Mouse (Mus musculus): ENCODE measurements around the gene Tnfrsf4. TPM values are rescaled to one million over a fixed set of nuclear protein-coding genes. Genes with fewer than 3 reads are reported as not detected.
A peak's percentile ranks its signal among the peaks of the same experiment; 100 is the strongest.

Tnfrsf4 gene
- 4.9 and 5.2 TPM in 2 replicates for polyA plus RNA-seq (2015; fragmentation: Nextera tagmentation; extraction: Ambion mirVana)

DNA sequence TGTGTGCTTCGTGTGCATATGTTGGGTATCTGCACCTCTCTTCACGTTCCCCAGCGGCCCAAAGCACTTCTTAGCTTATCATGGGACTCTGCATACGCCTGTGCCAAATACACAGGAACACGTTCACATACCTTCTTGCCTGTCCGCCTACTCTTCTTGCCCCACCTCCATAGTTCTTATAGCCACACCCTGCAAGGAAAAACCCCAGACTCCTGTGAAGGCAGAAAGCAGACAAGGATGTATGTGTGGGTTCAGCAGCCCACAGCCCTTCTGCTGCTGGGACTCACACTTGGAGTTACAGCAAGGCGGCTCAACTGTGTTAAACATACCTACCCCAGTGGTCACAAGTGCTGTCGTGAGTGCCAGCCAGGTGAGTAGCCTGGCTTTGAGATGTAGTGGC lies at the start of gene Tnfrsf4:
Gene Tnfrsf4 (plus strand): TSS at position 207 of the 400 bp plus-strand sequence.
- Histone ChIP-seq H3K36me3 (ENCODE audit: insufficient read depth, low read length) (peaks cover 22% of the 10 kb centered on the region), H3K9ac (replicated peaks; ENCODE audit: low read depth) (no peak within 1 kb of the TSS), H3K4me3 (ENCODE audit: low read depth, low read length) (no peak within 1 kb of the TSS), H3K27me3 (replicated peaks; ENCODE audit: insufficient read depth, low read length) (no peaks in the 10 kb centered on the region), H3K4me1 (ENCODE audit: insufficient read depth, low read depth, low read length) (no peaks in the 10 kb centered on the region), H3K27ac (ENCODE audit: low read length) (0 out of 2 replicates have a peak within 1 kb of the TSS, but pooled peaks have one; percentile 14), H3K9me3 (ENCODE audit: low read length) (no peaks in the 10 kb centered on the region), H3K4me2 (replicated peaks; ENCODE audit: low read depth, low read length) (0 out of 2 replicates have a peak within 1 kb of the TSS, but pooled peaks have one; percentile 14)
- DNase-seq (ENCODE audit: low spot score) (peak; percentile 37), ATAC-seq (peak; percentile 84)
- WGBS: 59% methylated on average over 8 of the region's 8 CpGs
- TF ChIP-seq EP300 (IDR thresholded peaks at IDR 0.05) (no peak), CTCF (IDR thresholded peaks at IDR 0.05) (no peak)

DNA sequence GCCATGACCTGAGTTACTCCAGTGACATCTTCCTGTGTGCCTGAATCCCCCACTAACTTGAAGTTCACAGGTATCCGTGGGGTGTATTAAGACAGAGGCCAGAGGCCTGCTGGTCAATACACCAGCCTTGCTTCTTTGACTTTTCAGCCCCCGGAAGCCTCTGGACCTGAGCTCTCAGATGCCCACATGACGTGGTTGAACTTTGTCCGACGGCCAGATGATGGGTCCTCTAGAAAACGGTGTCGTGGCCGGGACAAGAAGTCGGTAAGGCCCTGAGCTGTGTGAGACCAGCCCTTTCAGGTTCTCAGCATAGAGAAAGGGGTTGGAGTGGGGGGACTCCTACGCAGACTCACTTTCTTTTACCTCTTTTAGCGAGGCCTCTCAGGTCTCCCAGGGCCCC lies 49.2 kb upstream of the Tnfrsf4 start:
- TF ChIP-seq EP300 (IDR thresholded peaks at IDR 0.05) (no peak), CTCF (IDR thresholded peaks at IDR 0.05) (no peak)
- Histone ChIP-seq H3K4me2 (replicated peaks; ENCODE audit: low read depth, low read length) (no peak overlapping the region), H3K4me1 (ENCODE audit: insufficient read depth, low read depth, low read length) (peaks cover 8% of the 10 kb centered on the region; the same call in 1 of the 2 replicates), H3K36me3 (ENCODE audit: insufficient read depth, low read length) (peaks cover 6% of the 10 kb centered on the region; the same call in 1 of the 2 replicates), H3K9me3 (ENCODE audit: low read length) (no peaks in the 10 kb centered on the region), H3K9ac (replicated peaks; ENCODE audit: low read depth) (no peak overlapping the region), H3K4me3 (ENCODE audit: low read depth, low read length) (no peak overlapping the region), H3K27me3 (replicated peaks; ENCODE audit: insufficient read depth, low read length) (no peaks in the 10 kb centered on the region), H3K27ac (ENCODE audit: low read length) (no peak overlapping the region)
- DNase-seq (ENCODE audit: low spot score) (no peak), ATAC-seq (no peak)
- 88% methylated on average over 11 of the region's 11 CpGs for WGBS

DNA sequence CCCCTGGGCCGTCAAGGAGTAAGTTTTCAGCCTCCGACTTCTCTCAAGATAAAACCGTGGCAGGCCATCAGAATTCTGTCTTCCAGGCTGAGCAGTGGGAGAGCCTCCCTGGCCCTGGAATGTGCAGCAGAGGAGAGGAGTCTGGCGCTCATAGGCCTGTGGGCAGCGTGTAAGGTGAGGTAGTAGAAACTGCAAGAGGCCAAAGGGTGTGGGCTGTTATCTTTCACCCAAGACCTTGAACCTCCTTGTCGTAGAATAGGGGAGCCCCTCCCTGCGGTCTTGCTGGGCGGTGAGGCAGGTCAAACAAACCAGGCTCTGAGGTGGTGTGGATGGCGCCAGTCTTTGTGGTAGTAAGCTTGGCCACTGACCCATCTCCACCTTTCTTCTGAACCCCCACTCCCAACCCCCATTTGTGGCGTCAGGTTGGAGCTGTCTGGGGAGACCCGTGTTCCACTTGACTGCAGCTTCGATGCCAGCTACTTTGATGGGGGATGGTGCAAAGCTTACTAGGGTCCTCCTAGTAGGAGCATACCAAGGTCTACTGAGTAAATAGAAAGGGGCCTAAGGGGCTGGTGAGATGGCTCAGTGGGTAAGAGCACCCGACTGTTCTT lies 44.5 kb upstream of the Tnfrsf4 start:
- Histone ChIP-seq H3K4me2 (replicated peaks; ENCODE audit: low read depth, low read length) (no peak overlapping the region), H3K27ac (ENCODE audit: low read length) (no peak overlapping the region), H3K36me3 (ENCODE audit: insufficient read depth, low read length) (peaks cover 6% of the 10 kb centered on the region; the same call in 1 of the 2 replicates), H3K4me3 (ENCODE audit: low read depth, low read length) (no peak overlapping the region), H3K9me3 (ENCODE audit: low read length) (no peaks in the 10 kb centered on the region), H3K27me3 (replicated peaks; ENCODE audit: insufficient read depth, low read length) (no peaks in the 10 kb centered on the region), H3K9ac (replicated peaks; ENCODE audit: low read depth) (no peak overlapping the region), H3K4me1 (ENCODE audit: insufficient read depth, low read depth, low read length) (no peaks in the 10 kb centered on the region)
- WGBS: 70% methylated on average over 13 of the region's 13 CpGs
- DNase-seq (ENCODE audit: low spot score): no peak
- no peak for ATAC-seq
- TF ChIP-seq EP300 (IDR thresholded peaks at IDR 0.05): no peak
- no peak for TF ChIP-seq CTCF (IDR thresholded peaks at IDR 0.05)

DNA sequence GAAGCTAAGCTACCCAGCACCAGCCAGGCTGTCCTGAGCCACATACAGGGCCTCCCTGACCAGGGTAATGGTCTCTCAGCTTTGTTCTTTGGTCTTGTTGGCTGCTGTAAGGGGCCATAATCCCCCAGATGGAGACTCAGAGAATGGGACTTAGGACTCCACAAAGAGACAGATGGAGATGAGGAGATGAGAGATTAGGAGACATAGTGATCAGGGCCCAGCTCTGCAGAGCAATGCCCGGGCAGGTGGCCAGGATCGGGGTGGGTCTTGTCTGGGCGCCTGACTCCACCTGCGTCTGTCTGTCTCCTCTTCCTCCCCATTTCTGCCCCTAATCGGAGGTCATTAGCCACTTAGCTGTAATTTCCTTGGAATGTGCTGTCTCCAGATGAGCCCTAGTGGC lies 43.4 kb upstream of the Tnfrsf4 start:
- Histone ChIP-seq H3K27me3 (replicated peaks; ENCODE audit: insufficient read depth, low read length) (no peaks in the 10 kb centered on the region), H3K9ac (replicated peaks; ENCODE audit: low read depth) (no peak overlapping the region), H3K4me2 (replicated peaks; ENCODE audit: low read depth, low read length) (no peak overlapping the region), H3K9me3 (ENCODE audit: low read length) (no peaks in the 10 kb centered on the region), H3K4me3 (ENCODE audit: low read depth, low read length) (no peak overlapping the region), H3K36me3 (ENCODE audit: insufficient read depth, low read length) (no peaks in the 10 kb centered on the region; the same call in 1 of the 2 replicates), H3K27ac (ENCODE audit: low read length) (no peak overlapping the region), H3K4me1 (ENCODE audit: insufficient read depth, low read depth, low read length) (no peaks in the 10 kb centered on the region)
- TF ChIP-seq EP300 (IDR thresholded peaks at IDR 0.05): no peak
- TF ChIP-seq CTCF (IDR thresholded peaks at IDR 0.05): no peak
- no peak for ATAC-seq
- 78% methylated on average over 5 of the region's 5 CpGs for WGBS
- no peak for DNase-seq (ENCODE audit: low spot score)

DNA sequence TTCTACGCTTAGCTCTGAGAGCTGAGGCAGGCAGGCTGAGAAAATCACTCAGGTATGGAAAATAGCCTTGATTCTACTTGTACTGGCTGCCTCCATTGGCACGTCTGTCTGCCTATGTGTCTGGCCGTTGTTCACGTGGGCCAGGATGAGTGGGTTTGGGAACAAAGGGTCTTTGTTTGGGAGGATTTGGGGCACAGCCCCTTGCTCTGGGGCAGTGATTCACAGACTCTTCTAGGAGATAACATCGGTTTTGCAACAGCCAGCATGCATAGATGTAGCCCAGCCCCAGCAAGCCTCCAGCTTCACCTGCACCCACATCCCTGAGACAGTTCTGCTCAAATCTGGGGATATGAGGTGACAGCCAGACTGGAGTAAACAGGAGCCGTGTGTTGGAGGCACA lies 41.0 kb upstream of the Tnfrsf4 start:
- no peak overlapping the region for H3K27ac ChIP-seq (ENCODE audit: low read length)
- no peaks in the 10 kb centered on the region for H3K36me3 ChIP-seq (ENCODE audit: insufficient read depth, low read length)
- H3K9me3 ChIP-seq (ENCODE audit: low read length): no peaks in the 10 kb centered on the region
- H3K4me2 ChIP-seq (replicated peaks; ENCODE audit: low read depth, low read length): no peak overlapping the region
- ATAC-seq (no peak), DNase-seq (ENCODE audit: low spot score) (no peak)
- TF ChIP-seq CTCF (IDR thresholded peaks at IDR 0.05) (no peak), EP300 (IDR thresholded peaks at IDR 0.05) (no peak)
- no peaks in the 10 kb centered on the region for H3K27me3 ChIP-seq (replicated peaks; ENCODE audit: insufficient read depth, low read length)
- H3K4me3 ChIP-seq (ENCODE audit: low read depth, low read length): no peak overlapping the region
- 55% methylated on average over 6 of the region's 6 CpGs for WGBS
- no peaks in the 10 kb centered on the region for H3K4me1 ChIP-seq (ENCODE audit: insufficient read depth, low read depth, low read length)
- no peak overlapping the region for H3K9ac ChIP-seq (replicated peaks; ENCODE audit: low read depth)

GRCm38 (mm10) chr4:155973239-155973638 lies 40.4 kb upstream of the Tnfrsf4 start:
- H3K27me3 ChIP-seq (replicated peaks; ENCODE audit: insufficient read depth, low read length): no peaks in the 10 kb centered on the region
- no peak overlapping the region for H3K4me2 ChIP-seq (replicated peaks; ENCODE audit: low read depth, low read length)
- WGBS: 87% methylated on average over 2 of the region's 2 CpGs
- H3K4me1 ChIP-seq (ENCODE audit: insufficient read depth, low read depth, low read length): no peaks in the 10 kb centered on the region
- H3K36me3 ChIP-seq (ENCODE audit: insufficient read depth, low read length): no peaks in the 10 kb centered on the region
- no peak overlapping the region for H3K27ac ChIP-seq (ENCODE audit: low read length)
- H3K4me3 ChIP-seq (ENCODE audit: low read depth, low read length): no peak overlapping the region
- no peaks in the 10 kb centered on the region for H3K9me3 ChIP-seq (ENCODE audit: low read length)
- TF ChIP-seq EP300 (IDR thresholded peaks at IDR 0.05): no peak
- TF ChIP-seq CTCF (IDR thresholded peaks at IDR 0.05): 0 out of 2 replicates have a peak, but pooled peaks have one; percentile 7
- H3K9ac ChIP-seq (replicated peaks; ENCODE audit: low read depth): no peak overlapping the region
- ATAC-seq (no peak), DNase-seq (ENCODE audit: low spot score) (no peak)
